In genomic region chr17:50341850-50342544, GRCm38 (mm10) we compare ENCODE assay signal across 19 mouse cellular contexts. TPM values are rescaled to one million over a fixed set of nuclear protein-coding genes. Genes with fewer than 3 reads are reported as not detected.
DNase-seq lines count a peak whose midpoint lies in the region; ATAC-seq and TF ChIP-seq lines count a peak whose summit lies in the region.
"Had no signal": no experiment of that assay in that cellular context is flagged by ENCODE, and none has a peak within 500 bp of the region (broad histone marks: within the 10 kb centered on the region; RNA-seq: fewer than 3 reads in every experiment).

No protein-coding gene starts in this region.

- no peak overlapping the region for H3K4me2 ChIP-seq in neural tube, embryonic 12.5 days (replicated peaks)
- H3K4me2 ChIP-seq in forebrain, embryonic 14.5 days (ENCODE audit: low read length) = 0 out of 2 replicates have a peak overlapping the region, but pooled peaks have one; percentile 2
- no peak overlapping the region for H3K4me2 ChIP-seq in hindbrain, embryonic 14.5 days (replicated peaks)
- no peak overlapping the region for H3K4me2 ChIP-seq in midbrain, postnatal 0 days (ENCODE audit: low read depth, low read length, poor library complexity, severe bottlenecking)
- H3K4me2 ChIP-seq: embryonic facial prominence, embryonic 15.5 days; heart, embryonic 12.5 days had no signal

- peak; percentile 21; the same call in 1 of the 2 replicates for TF ChIP-seq CTCF in midbrain, postnatal 0 days (IDR thresholded peaks at IDR 0.05)

- H3K27me3 ChIP-seq in neural tube, embryonic 12.5 days (replicated peaks) = no peaks in the 10 kb centered on the region
- H3K27me3 ChIP-seq in forebrain, embryonic 14.5 days (replicated peaks; ENCODE audit: control insufficient read depth, insufficient read depth, low read length) = no peaks in the 10 kb centered on the region
- H3K27me3 ChIP-seq in hindbrain, embryonic 14.5 days (ENCODE audit: control insufficient read depth, insufficient read depth, low read length) = no peaks in the 10 kb centered on the region
- H3K27me3 ChIP-seq in midbrain, postnatal 0 days (ENCODE audit: insufficient read depth, low read length) = no peaks in the 10 kb centered on the region
- H3K27me3 ChIP-seq: embryonic facial prominence, embryonic 15.5 days; heart, embryonic 12.5 days; megakaryocyte, embryonic 14.5 days had no signal

- peak; percentile 53; the same call in 1 of the 2 replicates for ATAC-seq in neural tube, embryonic 12.5 days (ENCODE audit: low FRiP score, low read depth)
- ATAC-seq in forebrain, embryonic 14.5 days = peak; percentile 83
- ATAC-seq in hindbrain, embryonic 14.5 days (ENCODE audit: low FRiP score) = peak; percentile 71
- 0 out of 2 replicates have a peak, but pooled peaks have one; percentile 31 for ATAC-seq in midbrain, postnatal 0 days (ENCODE audit: low FRiP score)

- no peak overlapping the region for H3K9ac ChIP-seq in neural tube, embryonic 12.5 days
- H3K9ac ChIP-seq in forebrain, embryonic 14.5 days (ENCODE audit: low read length) = no peak overlapping the region
- H3K9ac ChIP-seq in hindbrain, embryonic 14.5 days = no peak overlapping the region
- no peak overlapping the region for H3K9ac ChIP-seq in midbrain, postnatal 0 days (replicated peaks; ENCODE audit: low read length, poor library complexity, severe bottlenecking)
- H3K9ac ChIP-seq: embryonic facial prominence, embryonic 15.5 days; heart, embryonic 12.5 days had no signal

- no peaks in the 10 kb centered on the region for H3K36me3 ChIP-seq in neural tube, embryonic 12.5 days
- H3K36me3 ChIP-seq in forebrain, embryonic 14.5 days (ENCODE audit: control insufficient read depth, insufficient read depth, low read length) = no peaks in the 10 kb centered on the region
- no peaks in the 10 kb centered on the region for H3K36me3 ChIP-seq in hindbrain, embryonic 14.5 days (replicated peaks; ENCODE audit: control insufficient read depth, insufficient read depth)
- no peaks in the 10 kb centered on the region for H3K36me3 ChIP-seq in midbrain, postnatal 0 days (ENCODE audit: insufficient read depth, low read length)
- H3K36me3 ChIP-seq: embryonic facial prominence, embryonic 15.5 days; G1E; heart, embryonic 12.5 days had no signal

- H3K4me1 ChIP-seq in neural tube, embryonic 12.5 days = no peaks in the 10 kb centered on the region
- 0 out of 2 replicates have a peak, but pooled peaks cover 3% of the 10 kb centered on the region for H3K4me1 ChIP-seq in forebrain, embryonic 14.5 days (ENCODE audit: control insufficient read depth, insufficient read depth, low read length)
- H3K4me1 ChIP-seq in hindbrain, embryonic 14.5 days (replicated peaks; ENCODE audit: control insufficient read depth, insufficient read depth, low read length) = peaks cover 7% of the 10 kb centered on the region
- H3K4me1 ChIP-seq in midbrain, postnatal 0 days (ENCODE audit: insufficient read depth, low read length) = no peaks in the 10 kb centered on the region
- H3K4me1 ChIP-seq: embryonic facial prominence, embryonic 15.5 days; megakaryocyte, embryonic 14.5 days had no signal

- no peaks in the 10 kb centered on the region for H3K9me3 ChIP-seq in neural tube, embryonic 12.5 days
- no peaks in the 10 kb centered on the region for H3K9me3 ChIP-seq in forebrain, embryonic 14.5 days (replicated peaks; ENCODE audit: control insufficient read depth, low read length)
- H3K9me3 ChIP-seq in hindbrain, embryonic 14.5 days (ENCODE audit: control insufficient read depth, low read length) = no peaks in the 10 kb centered on the region
- H3K9me3 ChIP-seq in midbrain, postnatal 0 days (ENCODE audit: low read length) = no peaks in the 10 kb centered on the region
- H3K9me3 ChIP-seq: embryonic facial prominence, embryonic 15.5 days; heart, embryonic 12.5 days; megakaryocyte, embryonic 14.5 days had no signal

- 78% methylated on average over 11 of the region's 11 CpGs for WGBS in neural tube, embryonic 12.5 days
- 43% methylated on average over 11 of the region's 11 CpGs for WGBS in forebrain, embryonic 14.5 days
- 53% methylated on average over 11 of the region's 11 CpGs for WGBS in hindbrain, embryonic 14.5 days
- WGBS in midbrain, postnatal 0 days = 56% methylated on average over 11 of the region's 11 CpGs

- H3K27ac ChIP-seq in neural tube, embryonic 12.5 days = no peak overlapping the region
- no peak overlapping the region for H3K27ac ChIP-seq in forebrain, embryonic 14.5 days (ENCODE audit: low read depth, low read length)
- no peak overlapping the region for H3K27ac ChIP-seq in hindbrain, embryonic 14.5 days
- no peak overlapping the region for H3K27ac ChIP-seq in midbrain, postnatal 0 days (ENCODE audit: low read depth, low read length)
- H3K27ac ChIP-seq: embryonic facial prominence, embryonic 15.5 days had no signal

- no peak overlapping the region for H3K4me3 ChIP-seq in neural tube, embryonic 12.5 days
- H3K4me3 ChIP-seq in forebrain, embryonic 14.5 days (ENCODE audit: low read depth, low read length) = no peak overlapping the region
- H3K4me3 ChIP-seq in hindbrain, embryonic 14.5 days (replicated peaks; ENCODE audit: low read length) = no peak overlapping the region
- H3K4me3 ChIP-seq in midbrain, postnatal 0 days (ENCODE audit: low read depth, low read length) = no peak overlapping the region
- H3K4me3 ChIP-seq: embryonic facial prominence, embryonic 15.5 days; heart, embryonic 12.5 days; megakaryocyte, embryonic 14.5 days had no signal

- DNase-seq in neural tube, embryonic 10.5 days (ENCODE audit: extremely low spot score, low spot score) = no peak
- DNase-seq in forebrain, embryonic 14.5 days (ENCODE audit: low spot score) = peak; percentile 49
- peak; percentile 34 for DNase-seq in hindbrain, embryonic 14.5 days (ENCODE audit: low spot score)
- DNase-seq in midbrain, postnatal 0 days (ENCODE audit: low spot score) = peak; percentile 30
- no peak for DNase-seq in lung, adult 18-20 months
- no peak for DNase-seq in layer of hippocampus, postnatal 10 days (ENCODE audit: low spot score in 2 of 2)
- DNase-seq: cerebellum, adult 2 months; gastrocnemius, postnatal 25 days; heart, postnatal 36 days; kidney, adult 2 months; kidney, postnatal 36 days; right cerebral cortex, adult 18-20 months had no signal

RNA-seq across cellular contexts. Expression of gene Dazl, which starts 48.6 kb away (rescaled TPM):
- polyA plus RNA-seq in neural tube, embryonic 12.5 days (2016; fragmentation: Nextera tagmentation; extraction: Ambion mirVana) = 0.32 TPM in 1 of 2 replicates, not detected in the other
- polyA plus RNA-seq in forebrain, embryonic 14.5 days (2014; fragmentation: Nextera tagmentation; extraction: Ambion mirVana) = 0.50 and 0.68 TPM in 2 replicates
- polyA plus RNA-seq in hindbrain, embryonic 14.5 days (2014; fragmentation: Nextera tagmentation; extraction: Ambion mirVana) = 0.32 and 0.33 TPM in 2 replicates
- total RNA-seq in midbrain, postnatal 0 days (2014; rRNA removed) = 0.14 and 0.22 TPM in 2 replicates
- 0.98 and 1.2 TPM in 2 replicates for polyA plus RNA-seq in midbrain, postnatal 0 days (2015; fragmentation: Nextera tagmentation; extraction: Ambion mirVana)
- total RNA-seq in layer of hippocampus, postnatal 10 days (2021) = 1 to 10 TPM; 2.2 to 2.6 TPM
- polyA plus RNA-seq: G1E; kidney, adult 2 months; liver, adult 2 months; neural tube, embryonic 11.5 days had no signal

Comparison
In these comparisons a context has a peak if more than half of its experiments do, and no peak if none do; other contexts are left out.
1. ATAC-seq: peak in every context shown above with its lines; median percentile 83 in forebrain, embryonic 14.5 days; 71 in hindbrain, embryonic 14.5 days; 53 in neural tube, embryonic 12.5 days; 31 in midbrain, postnatal 0 days.
2. DNase-seq: peak in forebrain, embryonic 14.5 days (single experiment), hindbrain, embryonic 14.5 days (single experiment) and midbrain, postnatal 0 days (single experiment); none in neural tube, embryonic 10.5 days (single experiment), lung, adult 18-20 months (0 of 2) and layer of hippocampus, postnatal 10 days (0 of 2).